8 mouse cellular contexts compared by ENCODE assay signal in genomic region chr4:138725127-138725461, GRCm38 (mm10). TPM values are rescaled to one million over a fixed set of nuclear protein-coding genes. Genes with fewer than 3 reads are reported as not detected.
DNase-seq lines count a peak whose midpoint lies in the region; ATAC-seq and TF ChIP-seq lines count a peak whose summit lies in the region.

No protein-coding gene starts in this region.

- H3K36me3 ChIP-seq in embryonic facial prominence, embryonic 13.5 days: no peaks in the 10 kb centered on the region
- no peaks in the 10 kb centered on the region for H3K36me3 ChIP-seq in heart, embryonic 16.5 days (ENCODE audit: control insufficient read depth, insufficient read depth)
- no peaks in the 10 kb centered on the region for H3K36me3 ChIP-seq in kidney, postnatal 0 days (ENCODE audit: insufficient read depth, low read length)
- H3K36me3 ChIP-seq in small intestine, adult 2 months (ENCODE audit: control insufficient read depth, insufficient read depth, low read length): no peaks in the 10 kb centered on the region

- ATAC-seq in CD4-positive, CD25-positive, alpha-beta regulatory T cell, adult 4 months: peak; percentile 56
- peak; percentile 41; the same call in 1 of the 2 replicates for ATAC-seq in embryonic facial prominence, embryonic 13.5 days (ENCODE audit: insufficient number of reproducible peaks, insufficient read depth, low FRiP score, low TSS enrichment, low read depth)
- peak; percentile 47; the same call in 1 of the 2 replicates for ATAC-seq in heart, embryonic 16.5 days (replicated peaks; ENCODE audit: extremely low read depth, insufficient read depth, low FRiP score)
- ATAC-seq in kidney, postnatal 0 days (replicated peaks; ENCODE audit: low FRiP score, low read depth): peak; percentile 72

- peak overlapping the region; percentile 31 for H3K4me3 ChIP-seq in embryonic facial prominence, embryonic 13.5 days
- H3K4me3 ChIP-seq in heart, embryonic 16.5 days (ENCODE audit: low read length): peak overlapping the region; percentile 20
- no peak overlapping the region; the same call in 1 of the 2 replicates for H3K4me3 ChIP-seq in kidney, postnatal 0 days (replicated peaks; ENCODE audit: low read depth, low read length)
- peak overlapping the region; percentile 2; the same call in 1 of the 2 replicates for H3K4me3 ChIP-seq in small intestine, adult 2 months (ENCODE audit: low read depth, low read length)

- H3K4me2 ChIP-seq in embryonic facial prominence, embryonic 13.5 days: peak overlapping the region; percentile 59
- peak overlapping the region; percentile 49 for H3K4me2 ChIP-seq in heart, embryonic 16.5 days (ENCODE audit: low read depth, low read length)
- peak overlapping the region; percentile 46 for H3K4me2 ChIP-seq in kidney, postnatal 0 days (ENCODE audit: low read length)

- H3K27ac ChIP-seq in embryonic facial prominence, embryonic 13.5 days: peak overlapping the region; percentile 62
- H3K27ac ChIP-seq in heart, embryonic 16.5 days (ENCODE audit: low read length): peak overlapping the region; percentile 71
- peak overlapping the region; percentile 80 for H3K27ac ChIP-seq in kidney, postnatal 0 days
- no peak overlapping the region for H3K27ac ChIP-seq in small intestine, adult 2 months (ENCODE audit: insufficient read depth, low read depth, low read length)

- H3K27me3 ChIP-seq in embryonic facial prominence, embryonic 13.5 days: peaks cover 6% of the 10 kb centered on the region
- H3K27me3 ChIP-seq in heart, embryonic 16.5 days (ENCODE audit: control insufficient read depth, insufficient read depth, low read length): 0 out of 2 replicates have a peak, but pooled peaks cover 2% of the 10 kb centered on the region
- H3K27me3 ChIP-seq in kidney, postnatal 0 days (ENCODE audit: insufficient read depth, low read length): no peaks in the 10 kb centered on the region
- H3K27me3 ChIP-seq in small intestine, adult 2 months (ENCODE audit: control insufficient read depth, insufficient read depth, low read length): no peaks in the 10 kb centered on the region

- no peak for TF ChIP-seq POLR2A in small intestine, adult 2 months (IDR thresholded peaks at IDR 0.05; ENCODE audit: low read depth, low read length)

- WGBS in embryonic facial prominence, embryonic 13.5 days: 6% methylated on average over 13 of the region's 13 CpGs
- WGBS in heart, embryonic 16.5 days: 6% methylated on average over 12 of the region's 13 CpGs
- 4% methylated on average over 13 of the region's 13 CpGs for WGBS in kidney, postnatal 0 days
- 11% methylated on average over 13 of the region's 13 CpGs for WGBS in small intestine, adult 2 months

- no peak for TF ChIP-seq CTCF in kidney, postnatal 0 days (IDR thresholded peaks at IDR 0.05; ENCODE audit: low read depth)
- TF ChIP-seq CTCF in small intestine, adult 2 months (IDR thresholded peaks at IDR 0.05; ENCODE audit: extremely low read depth, insufficient read length, insufficient replicate concordance, low read depth, low read length): no peak

- DNase-seq in adrenal gland, adult 18-20 months (ENCODE audit: low spot score in 2 of 2): peak; percentile 62 to 66
- DNase-seq in kidney, postnatal 0 days (ENCODE audit: low spot score): peak; percentile 77
- peak; percentile 79 for DNase-seq in lung, postnatal 25 days (ENCODE audit: low spot score)
- DNase-seq in frontal cortex, postnatal 36 days (ENCODE audit: low spot score in 2 of 2): no peak

- peaks cover 24% of the 10 kb centered on the region for H3K4me1 ChIP-seq in embryonic facial prominence, embryonic 13.5 days
- H3K4me1 ChIP-seq in heart, embryonic 16.5 days (ENCODE audit: control insufficient read depth, insufficient read depth, low read length): peaks cover 28% of the 10 kb centered on the region
- peaks cover 37% of the 10 kb centered on the region for H3K4me1 ChIP-seq in kidney, postnatal 0 days (replicated peaks; ENCODE audit: insufficient read depth, low read length)
- peaks cover 13% of the 10 kb centered on the region for H3K4me1 ChIP-seq in small intestine, adult 2 months (ENCODE audit: control insufficient read depth, insufficient read depth, insufficient read length, low read length)

- peak overlapping the region; percentile 53 for H3K9ac ChIP-seq in embryonic facial prominence, embryonic 13.5 days
- peak overlapping the region; percentile 46; the same call in 1 of the 2 replicates for H3K9ac ChIP-seq in heart, embryonic 16.5 days (ENCODE audit: low read length)
- H3K9ac ChIP-seq in kidney, postnatal 0 days (ENCODE audit: low read depth, low read length): no peak overlapping the region

- H3K9me3 ChIP-seq in embryonic facial prominence, embryonic 13.5 days: no peaks in the 10 kb centered on the region
- no peaks in the 10 kb centered on the region for H3K9me3 ChIP-seq in heart, embryonic 16.5 days (replicated peaks; ENCODE audit: control insufficient read depth, low read length)
- no peaks in the 10 kb centered on the region for H3K9me3 ChIP-seq in kidney, postnatal 0 days (replicated peaks; ENCODE audit: low read length)

RNA-seq across cellular contexts. Expression of gene Pla2g2c, which starts 0.5 kb away (rescaled TPM):
- not detected for polyA plus RNA-seq in CD4-positive, CD25-positive, alpha-beta regulatory T cell, adult 4 months (2017; shearing (Covaris generic))
- under 1 TPM in 1 of 2 experiments, not detected in 1; 0.19 TPM for total RNA-seq in adrenal gland, adult 18-20 months (2021)
- 0.21 and 0.69 TPM in 2 replicates for polyA plus RNA-seq in embryonic facial prominence, embryonic 13.5 days (2015; fragmentation: Nextera tagmentation; extraction: Ambion mirVana)
- polyA plus RNA-seq in heart, embryonic 16.5 days (2015; fragmentation: Nextera tagmentation; extraction: Ambion mirVana): 0.17 TPM in 1 of 2 replicates, not detected in the other
- 0.86 and 0.89 TPM in 2 replicates for polyA plus RNA-seq in kidney, postnatal 0 days (2015; fragmentation: Nextera tagmentation; extraction: Ambion mirVana)
- polyA plus RNA-seq in small intestine, adult 2 months (2012; rRNA removed): 0.13 and 0.24 TPM in 2 replicates

RNA-seq across cellular contexts. Expression of gene Ubxn10, which starts 11.9 kb away (rescaled TPM):
- not detected for polyA plus RNA-seq in CD4-positive, CD25-positive, alpha-beta regulatory T cell, adult 4 months (2017; shearing (Covaris generic))
- total RNA-seq in adrenal gland, adult 18-20 months (2021): under 1 TPM; 0.70 to 0.99 TPM
- polyA plus RNA-seq in embryonic facial prominence, embryonic 13.5 days (2015; fragmentation: Nextera tagmentation; extraction: Ambion mirVana): 0.58 and 0.65 TPM in 2 replicates
- polyA plus RNA-seq in heart, embryonic 16.5 days (2015; fragmentation: Nextera tagmentation; extraction: Ambion mirVana): 1.3 and 1.5 TPM in 2 replicates
- 1.5 and 1.7 TPM in 2 replicates for polyA plus RNA-seq in kidney, postnatal 0 days (2015; fragmentation: Nextera tagmentation; extraction: Ambion mirVana)
- polyA plus RNA-seq in small intestine, adult 2 months (2012; rRNA removed): 0.96 and 1.2 TPM in 2 replicates

RNA-seq across cellular contexts. Expression of gene Pla2g2f, which starts 32.3 kb away (rescaled TPM):
- polyA plus RNA-seq in CD4-positive, CD25-positive, alpha-beta regulatory T cell, adult 4 months (2017; shearing (Covaris generic)): not detected
- total RNA-seq in adrenal gland, adult 18-20 months (2021): 10 to 100 TPM; 27.9 to 38.5 TPM
- polyA plus RNA-seq in embryonic facial prominence, embryonic 13.5 days (2015; fragmentation: Nextera tagmentation; extraction: Ambion mirVana): 1.1 and 1.5 TPM in 2 replicates
- 0.07 and 0.15 TPM in 2 replicates for polyA plus RNA-seq in heart, embryonic 16.5 days (2015; fragmentation: Nextera tagmentation; extraction: Ambion mirVana)
- not detected in 2 replicates for polyA plus RNA-seq in kidney, postnatal 0 days (2015; fragmentation: Nextera tagmentation; extraction: Ambion mirVana)
- polyA plus RNA-seq in small intestine, adult 2 months (2012; rRNA removed): 4.4 and 14.5 TPM in 2 replicates

RNA-seq across cellular contexts. Expression of gene Pla2g2d, which starts 50.4 kb away (rescaled TPM):
- polyA plus RNA-seq in CD4-positive, CD25-positive, alpha-beta regulatory T cell, adult 4 months (2017; shearing (Covaris generic)): under 1 TPM; 0.15 to 0.85 TPM
- 1 to 10 TPM; 1.3 to 2.5 TPM for total RNA-seq in adrenal gland, adult 18-20 months (2021)
- polyA plus RNA-seq in embryonic facial prominence, embryonic 13.5 days (2015; fragmentation: Nextera tagmentation; extraction: Ambion mirVana): 0.19 and 0.22 TPM in 2 replicates
- 0.12 TPM in 1 of 2 replicates, not detected in the other for polyA plus RNA-seq in heart, embryonic 16.5 days (2015; fragmentation: Nextera tagmentation; extraction: Ambion mirVana)
- polyA plus RNA-seq in kidney, postnatal 0 days (2015; fragmentation: Nextera tagmentation; extraction: Ambion mirVana): 0.11 and 0.14 TPM in 2 replicates
- 6.5 and 7.8 TPM in 2 replicates for polyA plus RNA-seq in small intestine, adult 2 months (2012; rRNA removed)

Comparison
In these comparisons a context has a peak if more than half of its experiments do, and no peak if none do; other contexts are left out.
1. DNase-seq: peak in adrenal gland, adult 18-20 months (2 of 2), kidney, postnatal 0 days (single experiment) and lung, postnatal 25 days (single experiment); none in frontal cortex, postnatal 36 days (0 of 2).
2. Peak in every context shown above with its lines, with median percentiles within 50 percentile points of each other: ATAC-seq and H3K4me2 ChIP-seq.